Mouse (Mus musculus): ENCODE measurements around the gene Rpsa.
A peak's percentile ranks its signal among the peaks of the same experiment; 100 is the strongest.

DNA sequence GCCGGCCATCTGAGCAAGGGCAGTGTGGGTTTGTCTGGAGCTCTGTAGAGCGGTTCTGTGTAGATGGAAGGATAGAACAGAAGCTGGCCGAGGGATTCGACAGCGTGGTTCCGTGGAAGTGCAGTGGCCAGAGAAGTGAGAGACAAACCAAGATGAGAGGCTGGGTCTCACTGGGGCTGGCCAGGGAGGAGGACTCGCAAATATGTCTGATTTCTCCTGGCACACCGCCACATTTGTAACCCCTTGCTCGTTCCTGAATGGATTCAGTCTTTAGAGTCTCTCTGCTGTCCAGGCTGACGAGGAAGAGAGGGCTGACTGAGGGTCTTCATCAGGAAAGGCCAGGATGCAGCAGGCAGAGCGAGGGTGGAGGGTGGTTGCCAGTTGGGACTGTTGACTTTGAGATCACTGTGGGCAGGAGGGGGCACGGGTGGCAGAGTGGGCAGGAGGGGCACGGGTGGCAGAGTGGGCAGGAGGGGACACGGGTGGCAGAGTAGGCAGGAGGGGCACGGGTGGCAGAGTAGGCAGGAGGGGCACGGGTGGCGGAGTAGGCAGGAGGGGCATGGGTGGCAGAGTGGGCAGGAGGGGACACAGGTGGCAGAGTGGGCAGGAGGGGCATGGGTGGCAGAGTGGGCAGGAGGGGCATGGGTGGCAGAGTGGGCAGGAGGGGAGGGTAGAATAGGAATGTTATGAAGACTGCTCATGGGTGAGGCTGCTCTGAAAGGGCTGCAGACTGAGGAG is 13.3 kb upstream of the Rpsa start:
- no peak for TF ChIP-seq TCF12 (IDR thresholded peaks at IDR 0.05; ENCODE audit: low read depth, low read length)
- no peak for TF ChIP-seq KAT2A (conservative IDR thresholded peaks at IDR 0.05; ENCODE audit: low read depth, low read length)
- TF ChIP-seq POLR2A (IDR thresholded peaks at IDR 0.05; ENCODE audit: control insufficient read depth in 1 of 2, insufficient read depth in 1 of 2, low read depth in 1 of 2, low read length in 2 of 2, poor library complexity in 1 of 2) = 0 out of 4 replicates have a peak, but pooled peaks of 1 of the 2 experiments have one; percentile 22
- TF ChIP-seq ZNF384 (IDR thresholded peaks at IDR 0.05; ENCODE audit: low read depth, low read length) = no peak
- no peak for TF ChIP-seq MXI1 (IDR thresholded peaks at IDR 0.05; ENCODE audit: low read depth, low read length)
- TF ChIP-seq SMC3 (IDR thresholded peaks at IDR 0.05; ENCODE audit: low read depth, low read length) = no peak
- no peak for TF ChIP-seq ELF1 (IDR thresholded peaks at IDR 0.05; ENCODE audit: low read depth, low read length)
- no peak for TF ChIP-seq CTCF (IDR thresholded peaks at IDR 0.05 in 2 of 3, conservative IDR thresholded peaks at IDR 0.05 in 1 of 3; ENCODE audit: control insufficient read depth in 1 of 3, insufficient read depth in 1 of 3, low read depth in 2 of 3, low read length in 3 of 3, poor library complexity in 1 of 3, severe bottlenecking in 1 of 3)
- TF ChIP-seq ZKSCAN1 (IDR thresholded peaks at IDR 0.05; ENCODE audit: low read depth, low read length) = no peak
- TF ChIP-seq GABPA (IDR thresholded peaks at IDR 0.05; ENCODE audit: low read depth, low read length) = no peak
